Mouse (Mus musculus) small intestine, adult 2 months (tissue): ENCODE measurements around the gene Msmp.

Experiments used
- CTCF ChIP-seq: fragments of 200-500 bp; IDR thresholded peaks from 2 replicates; pipeline ENCODE4 v1.5.1; 2012; ENCODE audit warnings: low read depth, mild to moderate bottlenecking, control low read depth, inconsistent platforms, low read length, moderate library complexity, mixed read lengths; ENCODE audit not compliant: insufficient replicate concordance, insufficient read length; ENCODE audit errors: extremely low read depth
- POLR2A ChIP-seq: fragments of 200-500 bp; IDR thresholded peaks from 2 replicates; pipeline ENCODE4 v1.6.1; 2012; ENCODE audit warnings: low read depth, mild to moderate bottlenecking, control low read depth, inconsistent platforms, low read length, moderate library complexity

- TF ChIP-seq CTCF: no peak
- TF ChIP-seq POLR2A: no peak
Observed at GRCm38 (mm10) chr4:43579731-43580130, 4.6 kb downstream of the Msmp start.
